Mouse (Mus musculus) induced T-regulatory cell, adult 2 months (primary cell): Measurements from ENCODE around the gene Mis18bp1.
"Not testable (repeated sequence)": the region's sequence is repeated elsewhere in the genome, so short reads cannot be mapped to it uniquely, and the experiment has no call there.

Source experiments
- DNase-seq: peaks from one replicate; pipeline ENCODE4 v3.0.0-alpha.2; 2012; ENCODE audit warnings: low read depth

Mis18bp1 gene

DNA sequence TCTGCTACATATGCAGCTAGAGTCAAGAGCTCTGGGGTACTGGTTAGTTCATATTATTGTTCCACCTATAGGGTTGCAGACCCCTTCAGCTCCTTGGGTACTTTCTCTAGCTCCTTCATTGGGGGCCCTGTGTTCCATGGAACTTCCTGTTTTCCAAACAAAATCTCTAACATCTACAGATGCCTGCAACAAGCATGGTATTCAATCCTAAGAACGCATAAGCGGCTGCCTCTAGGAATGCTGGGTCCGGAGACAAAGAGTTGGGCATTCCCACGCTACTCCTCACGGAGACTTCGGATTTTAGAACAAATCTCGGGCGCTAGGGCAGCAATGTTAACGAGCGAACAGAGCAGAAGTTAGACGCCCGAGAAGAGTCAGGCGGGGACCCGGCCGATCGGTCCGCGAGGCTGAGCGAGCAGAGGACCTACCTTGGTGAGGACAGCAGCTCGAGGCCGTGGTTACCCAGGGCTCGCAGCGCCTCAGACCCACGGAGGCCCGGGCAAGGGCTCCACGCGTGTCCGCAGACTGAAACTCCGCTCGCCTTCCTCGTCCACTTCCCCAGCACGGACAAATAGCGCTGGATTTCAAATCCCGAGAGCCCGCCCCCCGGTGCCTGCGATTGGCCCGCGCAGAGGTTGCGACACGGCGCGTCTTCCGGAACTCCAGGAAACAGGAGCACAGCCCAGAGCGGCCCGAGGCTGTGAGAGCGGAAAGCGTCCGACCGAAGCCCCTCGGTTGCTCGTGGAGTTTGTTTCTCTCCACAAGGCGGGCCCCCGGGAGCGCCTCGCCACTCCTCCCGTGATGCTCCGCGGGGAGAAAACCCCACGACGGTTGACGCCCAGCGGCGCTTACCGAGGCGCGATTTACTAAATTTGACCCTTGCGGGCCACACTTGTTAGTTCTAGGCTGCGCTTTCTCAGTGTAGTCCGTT lies at the start of gene Mis18bp1:
Gene Mis18bp1 (minus strand): TSS at position 584 of the 931 bp plus-strand sequence.
- DNase-seq: peak; percentile 98

- no peak for DNase-seq
These were observed 44.0 kb upstream of the Mis18bp1 start for GRCm38 (mm10) chr12:65216404-65216840.

- DNase-seq: no peak
These were observed 34.0 kb upstream of the Mis18bp1 start for GRCm38 (mm10) chr12:65206431-65206830.

DNA sequence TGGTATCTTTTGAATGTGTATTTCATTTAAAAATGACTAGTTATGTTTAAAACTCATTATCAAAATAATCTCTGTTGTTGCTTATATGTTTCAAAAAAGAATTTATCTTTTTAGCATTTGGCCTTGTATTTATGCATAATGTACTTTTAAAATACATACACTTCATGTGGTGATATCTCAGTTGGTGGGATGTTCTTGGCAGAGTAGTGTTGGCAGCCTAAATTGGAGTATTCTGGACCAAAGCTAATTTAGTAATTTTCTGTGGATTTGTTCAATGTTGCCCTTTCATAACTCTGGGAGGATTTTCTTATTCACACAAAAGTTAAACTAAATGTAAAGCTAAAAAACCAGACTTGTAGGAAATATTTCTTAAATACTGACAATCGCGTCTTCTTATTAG lies 29.4 kb upstream of the Mis18bp1 start:
- no peak for DNase-seq

DNA sequence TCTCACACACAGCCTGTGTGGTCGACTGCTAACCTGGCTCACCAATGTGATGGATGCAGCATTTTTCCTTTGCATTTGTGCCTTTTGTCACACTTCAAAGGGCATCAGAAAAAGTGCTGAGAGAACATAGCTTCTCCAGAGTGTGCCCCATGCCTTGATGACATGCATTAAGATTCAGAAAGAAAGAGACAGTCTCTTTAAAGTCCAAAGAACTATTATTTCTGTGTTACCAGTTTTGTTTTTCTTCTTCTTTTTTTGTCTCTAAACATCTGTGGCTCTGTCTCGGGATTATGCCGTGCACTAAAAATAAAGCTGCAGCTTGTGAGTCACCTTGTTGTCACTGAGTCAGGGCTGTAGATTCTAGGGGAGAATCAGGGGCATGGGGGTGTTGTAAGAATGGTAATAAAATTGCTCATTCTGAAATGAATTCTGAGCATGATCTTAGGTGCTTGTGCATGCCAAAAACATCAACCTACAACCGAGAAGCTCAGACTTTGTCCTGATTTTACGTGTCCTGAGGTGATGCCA lies 21.7 kb upstream of the Mis18bp1 start:
- no peak for DNase-seq

GRCm38 (mm10) chr12:65189213-65189612 lies 16.8 kb upstream of the Mis18bp1 start:
- DNase-seq: no peak

DNA sequence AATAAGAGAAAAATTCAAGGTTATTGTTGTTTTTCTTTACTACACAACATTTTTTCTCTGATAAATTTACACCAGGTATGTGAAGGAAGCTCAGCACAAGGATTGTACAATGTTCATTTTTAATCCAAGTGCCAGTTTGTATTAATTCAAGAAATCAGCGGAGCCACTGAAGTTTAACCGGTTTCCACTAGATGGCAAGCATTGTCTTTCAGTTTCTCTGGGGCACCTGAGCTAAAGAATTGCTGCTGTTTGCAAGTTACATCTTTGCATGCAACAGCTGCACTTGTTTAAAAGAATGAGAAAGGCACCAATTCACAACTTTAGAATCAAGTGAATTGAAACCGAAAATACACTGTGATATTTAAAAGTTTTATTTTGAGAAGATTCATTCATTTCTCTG lies 15.0 kb upstream of the Mis18bp1 start:
- DNase-seq: no peak

DNA sequence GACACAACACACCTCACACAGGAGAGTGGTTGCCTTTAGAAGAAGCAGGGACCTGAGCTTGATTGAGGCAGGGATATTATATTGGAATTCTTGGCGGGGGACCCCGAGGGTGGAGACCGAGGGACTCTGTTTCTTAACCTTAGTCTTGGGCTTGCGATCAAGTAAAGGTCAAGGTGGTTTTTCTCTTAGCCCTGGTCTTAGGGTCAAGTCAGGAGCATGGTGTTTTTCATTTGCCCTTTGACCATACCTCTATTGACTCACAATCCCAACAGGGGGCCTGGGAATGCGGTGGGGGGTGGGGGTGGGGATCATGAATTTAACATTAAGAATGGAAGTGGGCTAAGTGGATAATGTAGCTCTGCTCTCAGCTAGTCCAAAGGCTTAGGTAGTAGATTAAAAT lies 1.3 kb upstream of the Mis18bp1 start:
- no peak for DNase-seq

GRCm38 (mm10) chr12:65172959-65173358 lies 555 bp upstream of the Mis18bp1 start:
- not testable (repeated sequence) for DNase-seq

- DNase-seq: not testable (repeated sequence)
These were observed 36.3 kb downstream of the Mis18bp1 start for GRCm38 (mm10) chr12:65136121-65136520.

GRCm38 (mm10) chr12:65119451-65119850 lies 53.0 kb downstream of the Mis18bp1 start:
- DNase-seq: no peak

GRCm38 (mm10) chr12:65118968-65119367 lies 53.4 kb downstream of the Mis18bp1 start:
- DNase-seq: no peak

DNA sequence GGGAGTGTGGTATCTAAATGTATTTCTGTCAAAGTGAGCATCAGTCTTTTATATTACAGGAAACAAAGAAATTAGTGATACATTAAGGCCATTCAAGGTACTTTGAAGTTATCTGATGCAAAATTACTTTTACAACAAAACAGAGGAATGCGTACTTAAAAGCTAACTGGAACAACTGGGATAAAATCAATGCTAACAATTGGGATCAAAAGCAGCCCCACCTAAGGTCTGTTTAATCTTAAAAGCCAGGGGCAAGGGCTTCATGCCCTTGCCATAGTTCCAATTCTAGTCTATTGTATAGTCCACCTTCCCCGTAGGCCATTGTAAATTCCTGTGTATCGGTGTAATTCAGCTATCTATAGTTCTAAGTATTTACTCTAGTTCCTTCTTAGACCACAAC lies 57.4 kb downstream of the Mis18bp1 start:
- not testable (repeated sequence) for DNase-seq

- DNase-seq: no peak
These were observed 58.5 kb downstream of the Mis18bp1 start for GRCm38 (mm10) chr12:65113925-65114324.

DNA sequence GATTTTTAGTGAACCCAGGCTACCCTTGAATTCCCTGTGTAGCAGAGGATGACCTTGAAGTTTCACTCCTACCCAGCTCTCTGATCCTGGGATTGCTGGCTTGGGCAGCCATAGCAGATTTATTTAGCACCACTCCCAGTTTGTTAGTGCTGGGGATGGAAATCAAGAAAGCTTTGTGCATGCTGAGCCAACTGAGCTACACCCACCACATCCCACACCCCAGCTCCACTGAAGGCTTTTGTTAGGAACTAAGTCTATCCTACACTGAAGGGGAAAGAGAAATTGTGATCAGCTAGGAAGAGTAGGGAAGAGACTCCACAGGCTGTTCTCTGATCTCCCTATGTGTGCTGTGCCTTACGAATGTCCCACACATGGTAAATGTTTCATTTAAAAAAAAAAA lies 59.6 kb downstream of the Mis18bp1 start:
- no peak for DNase-seq

- DNase-seq: no peak
These were observed 60.9 kb downstream of the Mis18bp1 start for GRCm38 (mm10) chr12:65111503-65111902.

- DNase-seq: no peak
These were observed 63.7 kb downstream of the Mis18bp1 start for GRCm38 (mm10) chr12:65108746-65109145.
